Comparison of ENCODE assay signal across 9 mouse cellular contexts in genomic region chr17:25507799-25508198, GRCm38 (mm10). TPM values are rescaled to one million over a fixed set of nuclear protein-coding genes. Genes with fewer than 3 reads are reported as not detected.
DNase-seq lines count a peak whose midpoint lies in the region; ATAC-seq and TF ChIP-seq lines count a peak whose summit lies in the region.
"Had no signal": no experiment of that assay in that cellular context is flagged by ENCODE, and none has a peak within 500 bp of the region (broad histone marks: within the 10 kb centered on the region; RNA-seq: fewer than 3 reads in every experiment).

No protein-coding gene starts in this region.

- 14% methylated on average over 3 of the region's 3 CpGs for WGBS in embryonic facial prominence, embryonic 11.5 days
- WGBS in hindbrain, embryonic 11.5 days: 18% methylated on average over 3 of the region's 3 CpGs

- H3K27me3 ChIP-seq in embryonic facial prominence, embryonic 11.5 days (ENCODE audit: control insufficient read depth, insufficient read depth, low read length): no peaks in the 10 kb centered on the region
- no peaks in the 10 kb centered on the region for H3K27me3 ChIP-seq in hindbrain, embryonic 11.5 days (ENCODE audit: control insufficient read depth, insufficient read depth, low read length)

- ATAC-seq in embryonic facial prominence, embryonic 11.5 days (replicated peaks; ENCODE audit: insufficient number of reproducible peaks, low FRiP score, low TSS enrichment, low read depth): no peak; the same call in 1 of the 2 replicates
- no peak for ATAC-seq in hindbrain, embryonic 11.5 days (ENCODE audit: low FRiP score)
- ATAC-seq in inflammation-experienced regulatory T-cells, adult 6 months: no peak

- no peaks in the 10 kb centered on the region for H3K9me3 ChIP-seq in ES-E14 (ENCODE audit: control insufficient read depth, insufficient read depth, low read depth, low read length)
- H3K9me3 ChIP-seq in embryonic facial prominence, embryonic 11.5 days (replicated peaks; ENCODE audit: control insufficient read depth, low read length): no peaks in the 10 kb centered on the region
- H3K9me3 ChIP-seq in hindbrain, embryonic 11.5 days (ENCODE audit: control insufficient read depth, low read length): no peaks in the 10 kb centered on the region

- no peak overlapping the region for H3K4me2 ChIP-seq in embryonic facial prominence, embryonic 11.5 days (ENCODE audit: low read depth, low read length)
- H3K4me2 ChIP-seq in hindbrain, embryonic 11.5 days (replicated peaks; ENCODE audit: low read depth, low read length): no peak overlapping the region

- no peak overlapping the region for H3K27ac ChIP-seq in ES-E14 (ENCODE audit: insufficient read depth, low read depth, low read length, poor library complexity, severe bottlenecking)
- no peak overlapping the region for H3K27ac ChIP-seq in embryonic facial prominence, embryonic 11.5 days (replicated peaks; ENCODE audit: low read depth, low read length)
- H3K27ac ChIP-seq in hindbrain, embryonic 11.5 days (ENCODE audit: low read depth, low read length): no peak overlapping the region
- H3K27ac ChIP-seq: macrophage had no signal

- no peak overlapping the region for H3K4me3 ChIP-seq in ES-E14 (ENCODE audit: insufficient read depth in 1 of 2, low read depth in 1 of 2, low read length in 2 of 2, poor library complexity in 1 of 2, severe bottlenecking in 1 of 2)
- no peak overlapping the region for H3K4me3 ChIP-seq in embryonic facial prominence, embryonic 11.5 days (ENCODE audit: low read depth, low read length)
- no peak overlapping the region for H3K4me3 ChIP-seq in hindbrain, embryonic 11.5 days (ENCODE audit: low read depth, low read length)

- peaks cover 0 to 3% of the 10 kb centered on the region in 2 experiments; a peak in 1 of 4 replicates for H3K4me1 ChIP-seq in ES-E14 (ENCODE audit: control insufficient read depth in 2 of 2, insufficient read depth in 2 of 2, low read length in 2 of 2, poor library complexity in 1 of 2)
- no peaks in the 10 kb centered on the region for H3K4me1 ChIP-seq in embryonic facial prominence, embryonic 11.5 days (ENCODE audit: control insufficient read depth, insufficient read depth, low read length)
- no peaks in the 10 kb centered on the region for H3K4me1 ChIP-seq in hindbrain, embryonic 11.5 days (replicated peaks; ENCODE audit: control insufficient read depth, insufficient read depth, low read length)

- in situ Hi-C loops in ES-E14 (cut with MboI; ENCODE audit: low sequenced_read_pairs in 2 of 2, unreplicated experiment in 2 of 2): no loop called here

- no peak overlapping the region for H3K9ac ChIP-seq in ES-E14 (ENCODE audit: insufficient read depth, low read depth, low read length, poor library complexity, severe bottlenecking)
- H3K9ac ChIP-seq in embryonic facial prominence, embryonic 11.5 days (replicated peaks; ENCODE audit: low read length): no peak overlapping the region
- H3K9ac ChIP-seq in hindbrain, embryonic 11.5 days (ENCODE audit: low read depth, low read length): no peak overlapping the region

- peak; percentile 58 for DNase-seq in ES-E14 (ENCODE audit: low read depth, low spot score)
- DNase-seq in adrenal gland, postnatal 10 days: peak; percentile 86
- peak; percentile 78 for DNase-seq in embryonic facial prominence, embryonic 11.5 days (ENCODE audit: low spot score)
- DNase-seq in hindbrain, embryonic 11.5 days (ENCODE audit: low spot score): peak; percentile 85
- DNase-seq in layer of hippocampus, postnatal 10 days (ENCODE audit: low spot score in 2 of 2): peak; percentile 83 to 85
- DNase-seq in lung, postnatal 4 days: peak; percentile 54 to 74
- peak; percentile 37 to 42 for DNase-seq in right cerebral cortex, postnatal 36 days (ENCODE audit: low spot score in 2 of 2)

- H3K36me3 ChIP-seq in ES-E14 (ENCODE audit: control insufficient read depth, insufficient read depth, low read length, poor library complexity, severe bottlenecking): no peaks in the 10 kb centered on the region; the same call in 1 of the 2 replicates
- no peaks in the 10 kb centered on the region for H3K36me3 ChIP-seq in embryonic facial prominence, embryonic 11.5 days (replicated peaks; ENCODE audit: control insufficient read depth, insufficient read depth, low read depth, low read length)
- H3K36me3 ChIP-seq in hindbrain, embryonic 11.5 days (ENCODE audit: control insufficient read depth, insufficient read depth, low read length): no peaks in the 10 kb centered on the region

TF ChIP-seq in ES-E14, 5 proteins besides CTCF, POLR2A, EP300 and RAD21:
- TF ChIP-seq ZC3H11A (IDR thresholded peaks at IDR 0.05; ENCODE audit: borderline replicate concordance, low read depth, low read length): peak; percentile 79; the same call in 1 of the 2 replicates
- no peak for TF ChIP-seq HCFC1 (IDR thresholded peaks at IDR 0.05; ENCODE audit: borderline replicate concordance, insufficient read depth, low read length)

RNA-seq across cellular contexts. Expression of gene Sstr5, which starts 10.7 kb away (rescaled TPM):
- 0.95 and 1.3 TPM in 2 replicates for total RNA-seq in ES-E14 (2012; rRNA removed)
- total RNA-seq in adrenal gland, postnatal 10 days (2021): under 1 TPM in 1 of 2 experiments, not detected in 1; 0.15 TPM
- polyA plus RNA-seq in embryonic facial prominence, embryonic 11.5 days (2014; fragmentation: Nextera tagmentation; extraction: Ambion mirVana): 0.14 and 0.18 TPM in 2 replicates
- polyA plus RNA-seq in hindbrain, embryonic 11.5 days (2014; fragmentation: Nextera tagmentation; extraction: Ambion mirVana): 0.07 and 0.12 TPM in 2 replicates
- total RNA-seq in layer of hippocampus, postnatal 10 days (2021): under 1 TPM; 0.18 to 0.38 TPM
- polyA plus RNA-seq in inflammation-experienced regulatory T-cells, adult 6 months (2017; shearing (Covaris generic)): not detected
- polyA plus RNA-seq: macrophage had no signal

RNA-seq across cellular contexts. Expression of gene Tekt4, which starts 53.4 kb away (rescaled TPM):
- 0.16 TPM in 1 of 2 replicates, not detected in the other for total RNA-seq in ES-E14 (2012; rRNA removed)
- total RNA-seq in adrenal gland, postnatal 10 days (2021): not detected
- not detected in 2 replicates for polyA plus RNA-seq in embryonic facial prominence, embryonic 11.5 days (2014; fragmentation: Nextera tagmentation; extraction: Ambion mirVana)
- 1.3 and 1.8 TPM in 2 replicates for polyA plus RNA-seq in hindbrain, embryonic 11.5 days (2014; fragmentation: Nextera tagmentation; extraction: Ambion mirVana)
- total RNA-seq in layer of hippocampus, postnatal 10 days (2021): 1 to 10 TPM; 1.3 to 3.1 TPM
- not detected for polyA plus RNA-seq in inflammation-experienced regulatory T-cells, adult 6 months (2017; shearing (Covaris generic))
- polyA plus RNA-seq: macrophage had no signal
